Mouse (Mus musculus): ENCODE results near the gene Pnmal1. TPM values are rescaled to one million over a fixed set of nuclear protein-coding genes. Genes with fewer than 3 reads are reported as not detected.

Gene Pnmal1
- polyA plus RNA-seq (2017; shearing (Covaris generic)): 0.06 TPM

DNA sequence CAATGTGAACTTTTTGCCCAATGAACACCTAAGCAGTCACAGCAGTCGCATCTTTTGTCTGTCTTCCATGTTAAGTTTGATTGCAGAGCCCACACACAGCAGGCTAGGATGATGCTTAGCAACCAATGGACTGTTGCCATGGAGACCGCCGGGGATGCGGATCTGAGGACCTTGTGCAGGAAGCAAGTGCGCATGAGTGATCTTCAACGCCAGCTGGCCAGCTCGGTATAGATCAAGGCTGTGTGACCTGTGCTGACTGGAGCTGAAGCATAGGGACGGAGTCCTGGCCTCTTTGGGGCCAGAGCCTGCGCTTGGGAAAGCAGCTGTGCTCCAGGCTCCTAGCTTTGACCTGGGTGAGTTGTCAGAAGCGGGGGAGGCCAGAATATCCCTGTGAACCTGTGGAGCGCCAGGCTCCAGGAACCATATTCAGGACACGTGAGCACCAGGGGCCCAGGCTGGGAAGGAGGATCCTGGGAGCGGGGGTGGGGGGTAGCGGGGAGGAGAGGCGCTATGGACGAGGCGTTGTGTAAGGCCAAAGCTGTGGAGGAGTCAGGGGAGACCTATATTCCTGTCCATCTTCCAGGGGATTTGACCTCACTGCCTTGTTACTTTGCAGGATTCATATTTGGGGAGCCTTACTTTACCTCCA, at the start of gene Pnmal1:
Gene Pnmal1 (plus strand): TSS at position 141 of the 649 bp plus-strand sequence.

DNA sequence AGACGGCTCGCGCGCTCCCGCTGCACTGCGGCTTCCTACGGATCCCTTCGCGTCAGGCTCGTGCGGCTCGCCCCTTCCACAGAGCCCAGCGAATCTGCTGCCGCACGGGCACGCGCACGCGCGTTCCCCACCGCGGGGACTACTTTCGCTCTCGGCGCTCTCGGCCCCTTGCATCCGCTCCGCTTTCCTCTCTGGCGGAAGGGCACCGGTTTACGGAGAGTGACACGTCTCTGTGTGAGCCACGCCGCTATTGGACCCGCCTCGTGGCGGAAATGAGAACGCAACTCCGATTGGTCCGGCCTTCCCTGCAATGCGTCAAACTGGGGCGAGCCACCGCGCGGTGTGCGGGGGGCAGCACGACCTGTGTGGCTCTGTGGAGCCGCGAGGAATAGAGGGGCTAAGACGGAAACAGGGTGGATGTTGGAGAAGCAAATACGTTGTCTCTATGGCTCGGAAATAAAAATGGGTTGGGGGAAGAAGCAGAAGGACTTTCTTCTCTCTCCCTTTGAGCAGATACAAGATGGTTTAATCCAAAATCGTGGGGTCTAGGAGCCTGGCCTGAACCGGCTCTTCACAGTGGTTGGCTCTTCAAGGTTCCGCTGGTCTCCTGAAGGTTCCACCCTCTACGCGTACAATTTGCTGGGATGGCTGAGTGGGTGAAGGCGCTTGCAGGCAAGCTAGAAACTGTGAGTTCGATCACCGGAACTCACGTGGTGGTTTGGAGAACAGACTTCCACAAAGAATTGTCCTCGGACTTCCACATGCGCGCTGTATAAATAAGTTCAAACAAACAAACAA, 35.2 kb upstream of the Pnmal1 start, which contains the start of gene Calm3:
Gene Calm3 (minus strand): TSS at position 78 of the 798 bp plus-strand sequence.

DNA sequence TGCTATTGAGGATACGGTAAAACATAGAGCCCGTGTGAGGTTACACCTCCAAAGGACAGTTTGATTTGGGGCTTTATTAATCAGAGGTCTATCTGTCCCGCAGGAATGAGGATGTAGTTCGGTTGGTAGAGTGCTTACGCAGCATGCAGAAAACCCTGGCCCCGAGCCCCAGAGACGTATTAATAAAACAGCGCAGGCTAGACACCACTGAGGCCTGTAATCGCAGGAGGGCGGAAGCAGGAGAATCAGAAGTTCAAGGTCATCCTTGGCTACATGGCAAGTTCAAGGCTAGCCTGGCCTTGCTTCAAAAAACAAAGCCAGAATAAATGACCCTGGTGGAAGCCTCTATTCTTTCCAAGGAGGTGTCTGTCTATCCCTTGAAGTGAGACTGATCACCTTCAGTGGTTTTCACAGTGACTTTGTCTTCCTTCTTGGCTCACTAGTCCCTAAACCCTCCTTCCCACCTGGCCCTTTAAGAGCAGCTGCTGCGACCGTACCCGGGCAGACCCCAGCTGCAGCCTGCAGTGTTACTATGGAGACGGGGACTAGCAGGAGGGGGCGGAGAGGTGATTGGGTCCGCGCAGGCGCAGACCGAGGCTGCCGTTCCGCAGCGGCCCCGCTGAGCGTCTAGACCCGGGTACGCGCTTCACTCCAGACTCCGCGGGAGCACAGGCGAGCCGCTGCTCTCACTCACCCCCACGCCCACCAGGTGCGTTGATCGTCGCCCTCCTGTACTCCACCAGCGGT, 15.2 kb upstream of the Pnmal1 start, which contains the start of gene Pnmal2:
Gene Pnmal2 (plus strand): TSS at position 622 of the 747 bp plus-strand sequence.

GRCm38 (mm10) chr7:16982859-16983568, 23.5 kb downstream of the Pnmal1 start, which contains the start of gene Gm42372:
Gm42372 (plus strand) TSS chr7:16983086.

GRCm38 (mm10) chr7:16992451-16992807, 33.0 kb downstream of the Pnmal1 start, which contains the start of gene Ccdc8:
Ccdc8 (plus strand) TSS chr7:16992708.

Other genes with a start within 250 kb of the Pnmal1 start
- gene Ceacam9, start 237.8 kb upstream of the Pnmal1 start, polyA plus RNA-seq (2017; shearing (Covaris generic)): not detected
- 226 TPM for gene Ap2s1, start 221.3 kb upstream of the Pnmal1 start, polyA plus RNA-seq (2017; shearing (Covaris generic))
- gene Slc1a5, start 178.3 kb upstream of the Pnmal1 start, polyA plus RNA-seq (2017; shearing (Covaris generic)): 91.9 TPM
- gene Strn4, start 143.8 kb upstream of the Pnmal1 start, polyA plus RNA-seq (2017; shearing (Covaris generic)): 20.8 TPM
- gene Fkrp, start 142.9 kb upstream of the Pnmal1 start, polyA plus RNA-seq (2017; shearing (Covaris generic)): 5.1 TPM
- gene Prkd2, start 116.8 kb upstream of the Pnmal1 start, polyA plus RNA-seq (2017; shearing (Covaris generic)): 239 TPM
- gene Dact3, start 84.4 kb upstream of the Pnmal1 start, polyA plus RNA-seq (2017; shearing (Covaris generic)): not detected
- not detected for gene Gng8, start 67.9 kb upstream of the Pnmal1 start, polyA plus RNA-seq (2017; shearing (Covaris generic))
- gene Ptgir, start 53.2 kb upstream of the Pnmal1 start, polyA plus RNA-seq (2017; shearing (Covaris generic)): 7.0 TPM
- gene Calm3, start 35.6 kb upstream of the Pnmal1 start, polyA plus RNA-seq (2017; shearing (Covaris generic)): 91.2 TPM
- gene Pnmal2, start 15.0 kb upstream of the Pnmal1 start, polyA plus RNA-seq (2017; shearing (Covaris generic)): not detected
- gene Gm42372, start 23.4 kb downstream of the Pnmal1 start, polyA plus RNA-seq (2017; shearing (Covaris generic)): 4.5 TPM
- not detected for gene Ccdc8, start 33.0 kb downstream of the Pnmal1 start, polyA plus RNA-seq (2017; shearing (Covaris generic))
- 118 TPM for gene Ppp5c, start 68.2 kb downstream of the Pnmal1 start, polyA plus RNA-seq (2017; shearing (Covaris generic))
- gene Hif3a, start 102.7 kb downstream of the Pnmal1 start, polyA plus RNA-seq (2017; shearing (Covaris generic)): 1.4 TPM
- gene Psg16, start 114.4 kb downstream of the Pnmal1 start, polyA plus RNA-seq (2017; shearing (Covaris generic)): 1.1 TPM
- not detected for gene Ceacam3, start 190.6 kb downstream of the Pnmal1 start, polyA plus RNA-seq (2017; shearing (Covaris generic))
- not detected for gene Psg29, start 243.8 kb downstream of the Pnmal1 start, polyA plus RNA-seq (2017; shearing (Covaris generic))

All from activated CD4-positive, CD25-positive, alpha-beta regulatory T cell, adult 9 weeks (primary cell).